ENCODE assay signal across 22 mouse cellular contexts in genomic region chrX:8964618-8965017, GRCm38 (mm10). TPM values are rescaled to one million over a fixed set of nuclear protein-coding genes. Genes with fewer than 3 reads are reported as not detected.
A peak's percentile ranks its signal among the peaks of the same experiment; 100 is the strongest.
DNase-seq lines count a peak whose midpoint lies in the region; ATAC-seq and TF ChIP-seq lines count a peak whose summit lies in the region.
"Not testable (repeated sequence)": the region's sequence is repeated elsewhere in the genome, so short reads cannot be mapped to it uniquely, and the experiment has no call there.
"Had no signal": no experiment of that assay in that cellular context is flagged by ENCODE, and none has a peak within 500 bp of the region (broad histone marks: within the 10 kb centered on the region; RNA-seq: fewer than 3 reads in every experiment).

No protein-coding gene starts in this region.

- TF ChIP-seq CTCF in heart, adult 2 months (IDR thresholded peaks at IDR 0.05) = peak; percentile 34
- TF ChIP-seq CTCF in liver, postnatal 0 days (IDR thresholded peaks at IDR 0.05; ENCODE audit: low read depth) = 0 out of 2 replicates have a peak, but pooled peaks have one; percentile 14

- H3K79me2 ChIP-seq in heart, adult 2 months (replicated peaks; ENCODE audit: control insufficient read depth, insufficient read depth, low read length) = not testable (repeated sequence)

- not testable (repeated sequence) for H3K27me3 ChIP-seq in heart, adult 2 months (ENCODE audit: control insufficient read depth, insufficient read depth, low read length); liver, postnatal 0 days (ENCODE audit: insufficient read depth, low read length)

- not testable (repeated sequence) for H3K4me3 ChIP-seq in heart, adult 2 months; liver, postnatal 0 days (ENCODE audit: low read depth, low read length)

- H3K9me3 ChIP-seq in liver, postnatal 0 days (ENCODE audit: low read length) = not testable (repeated sequence)

- 41% methylated on average over 4 of the region's 4 CpGs for WGBS in heart, adult 2 months
- WGBS in liver, postnatal 0 days (ENCODE audit: insufficient replicate concordance) = 39% methylated on average over 4 of the region's 4 CpGs

- not testable (repeated sequence) for H3K9ac ChIP-seq in heart, adult 2 months (ENCODE audit: low read depth, low read length); liver, postnatal 0 days (replicated peaks)

- DNase-seq in A20 (ENCODE audit: low read depth, low spot score) (peak; percentile 7), NIH3T3 (ENCODE audit: low read depth) (peak; percentile 8)
- DNase-seq in brain, adult 2 months (ENCODE audit: low read depth, low spot score) = peak; percentile 4
- DNase-seq in heart, adult 2 months; liver, postnatal 0 days: not testable (repeated sequence)
- DNase-seq in kidney, postnatal 10 days = peak; percentile 11
- DNase-seq in right cerebral cortex, adult 2 months (ENCODE audit: low spot score in 2 of 2) = peak; percentile 3 to 5

- not testable (repeated sequence) for ATAC-seq in liver, postnatal 0 days

- not testable (repeated sequence) for H3K27ac ChIP-seq in heart, adult 2 months; liver, postnatal 0 days (ENCODE audit: low read depth)

- not testable (repeated sequence) for H3K36me3 ChIP-seq in heart, adult 2 months (ENCODE audit: control insufficient read depth, insufficient read depth, low read length); liver, postnatal 0 days (replicated peaks; ENCODE audit: insufficient read depth, low read length)

- TF ChIP-seq EP300 in heart, adult 2 months (IDR thresholded peaks at IDR 0.05; ENCODE audit: insufficient read depth, low read depth, low read length); liver, postnatal 0 days (IDR thresholded peaks at IDR 0.05; ENCODE audit: low read depth): not testable (repeated sequence)

- H3K4me1 ChIP-seq in heart, adult 2 months (ENCODE audit: control insufficient read depth, insufficient read depth, low read length); liver, postnatal 0 days (ENCODE audit: insufficient read depth): not testable (repeated sequence)

- H3K4me2 ChIP-seq in liver, postnatal 0 days (ENCODE audit: low read depth, low read length) = not testable (repeated sequence)

- TF ChIP-seq POLR2A in heart, adult 2 months (IDR thresholded peaks at IDR 0.05; ENCODE audit: insufficient read depth, low read depth, low read length) = not testable (repeated sequence)

- intact Hi-C loops in heart, adult 2 months (cut with DNase I) = not testable (repeated sequence)

RNA-seq across cellular contexts. Expression of gene Fthl17b, which starts 1.8 kb away (rescaled TPM):
- total RNA-seq in heart, adult 2 months (2021) = not detected
- not detected in 2 replicates for polyA plus RNA-seq in heart, adult 2 months (2012; rRNA removed)
- not detected in 2 replicates for polyA plus RNA-seq in liver, postnatal 0 days (2015; fragmentation: Nextera tagmentation; extraction: Ambion mirVana)
- total RNA-seq: gastrocnemius, postnatal 36 days; heart, postnatal 10 days; layer of hippocampus, postnatal 10 days; left cerebral cortex, postnatal 10 days; megakaryocyte, adult 5-6 weeks; neutrophil, adult 5-6 weeks had no signal
- polyA plus RNA-seq: activated CD4-positive, CD25-positive, alpha-beta regulatory T cell, adult 4 months; forebrain, embryonic 12.5 days; frontal cortex, adult 2 months; heart, embryonic 10.5 days; hindbrain, embryonic 13.5 days; intestine, embryonic 16.5 days; limb, embryonic 15.5 days; lung, embryonic 15.5 days; midbrain, embryonic 14.5 days had no signal

RNA-seq across cellular contexts. Expression of gene Fthl17c, which starts 11.7 kb away (rescaled TPM):
- not detected for total RNA-seq in heart, adult 2 months (2021)
- polyA plus RNA-seq in heart, adult 2 months (2012; rRNA removed) = not detected in 2 replicates
- polyA plus RNA-seq in liver, postnatal 0 days (2015; fragmentation: Nextera tagmentation; extraction: Ambion mirVana) = not detected in 2 replicates
- total RNA-seq: gastrocnemius, postnatal 36 days; heart, postnatal 10 days; layer of hippocampus, postnatal 10 days; left cerebral cortex, postnatal 10 days; megakaryocyte, adult 5-6 weeks; neutrophil, adult 5-6 weeks had no signal
- polyA plus RNA-seq: activated CD4-positive, CD25-positive, alpha-beta regulatory T cell, adult 4 months; forebrain, embryonic 12.5 days; frontal cortex, adult 2 months; heart, embryonic 10.5 days; hindbrain, embryonic 13.5 days; intestine, embryonic 16.5 days; limb, embryonic 15.5 days; lung, embryonic 15.5 days; midbrain, embryonic 14.5 days had no signal

RNA-seq across cellular contexts. Expression of gene Fthl17d, which starts 21.9 kb away (rescaled TPM):
- not detected for total RNA-seq in heart, adult 2 months (2021)
- polyA plus RNA-seq in heart, adult 2 months (2012; rRNA removed) = not detected in 2 replicates
- polyA plus RNA-seq in liver, postnatal 0 days (2015; fragmentation: Nextera tagmentation; extraction: Ambion mirVana) = not detected in 2 replicates
- total RNA-seq: gastrocnemius, postnatal 36 days; heart, postnatal 10 days; layer of hippocampus, postnatal 10 days; left cerebral cortex, postnatal 10 days; megakaryocyte, adult 5-6 weeks; neutrophil, adult 5-6 weeks had no signal
- polyA plus RNA-seq: activated CD4-positive, CD25-positive, alpha-beta regulatory T cell, adult 4 months; forebrain, embryonic 12.5 days; frontal cortex, adult 2 months; heart, embryonic 10.5 days; hindbrain, embryonic 13.5 days; intestine, embryonic 16.5 days; limb, embryonic 15.5 days; lung, embryonic 15.5 days; midbrain, embryonic 14.5 days had no signal
